Mouse (Mus musculus): Measurements from ENCODE around the gene Serinc4.

The Serinc4 gene

DNA sequence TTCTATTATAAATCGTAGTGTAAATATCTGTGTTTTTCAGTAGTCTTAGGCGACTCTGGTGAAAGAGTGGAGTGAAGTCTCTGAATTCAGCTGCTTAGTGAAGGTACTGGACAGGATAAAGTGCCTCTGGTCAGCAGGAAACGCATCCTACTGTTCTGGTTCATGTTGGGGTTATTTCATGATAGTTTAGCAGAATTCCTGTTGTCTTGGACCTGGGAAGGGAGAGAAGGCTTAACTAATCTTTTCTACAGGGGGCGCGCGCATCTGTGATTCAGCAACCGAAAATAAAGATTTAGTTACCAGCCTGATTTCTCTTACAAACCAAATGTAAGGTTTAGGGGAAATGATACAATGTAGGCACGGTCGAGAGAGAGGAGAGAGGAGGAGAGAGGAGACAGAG is 8.4 kb downstream of the Serinc4 start:
- DNase-seq (ENCODE audit: low read depth, low spot score) = no peak

- DNase-seq (ENCODE audit: low read depth, low spot score) = no peak
These were observed 9.6 kb downstream of the Serinc4 start for GRCm38 (mm10) chr2:121447006-121447405.

- DNase-seq (ENCODE audit: low read depth, low spot score) = no peak
These were observed 10.1 kb downstream of the Serinc4 start for GRCm38 (mm10) chr2:121446506-121446905.

DNA sequence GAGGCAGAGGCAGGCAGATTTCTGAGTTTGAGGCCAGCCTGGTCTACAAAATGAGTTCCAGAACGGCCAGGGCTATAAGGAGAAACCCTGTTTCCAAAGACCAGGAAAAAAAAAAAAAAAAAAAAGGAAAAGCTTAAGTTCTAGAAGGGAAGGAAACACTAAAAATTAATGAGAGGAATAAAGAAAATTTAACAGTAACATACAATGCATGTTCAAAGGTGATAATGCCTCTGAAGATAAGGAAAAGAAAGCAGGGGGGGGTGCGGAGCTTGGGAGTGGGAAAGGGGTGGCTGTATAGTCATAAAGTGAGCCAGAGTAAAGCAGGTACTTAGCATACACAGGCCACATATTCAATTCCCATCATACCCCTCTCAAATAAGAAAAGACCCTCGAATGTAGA is 11.5 kb downstream of the Serinc4 start:
- no peak for DNase-seq (ENCODE audit: low read depth, low spot score)

DNA sequence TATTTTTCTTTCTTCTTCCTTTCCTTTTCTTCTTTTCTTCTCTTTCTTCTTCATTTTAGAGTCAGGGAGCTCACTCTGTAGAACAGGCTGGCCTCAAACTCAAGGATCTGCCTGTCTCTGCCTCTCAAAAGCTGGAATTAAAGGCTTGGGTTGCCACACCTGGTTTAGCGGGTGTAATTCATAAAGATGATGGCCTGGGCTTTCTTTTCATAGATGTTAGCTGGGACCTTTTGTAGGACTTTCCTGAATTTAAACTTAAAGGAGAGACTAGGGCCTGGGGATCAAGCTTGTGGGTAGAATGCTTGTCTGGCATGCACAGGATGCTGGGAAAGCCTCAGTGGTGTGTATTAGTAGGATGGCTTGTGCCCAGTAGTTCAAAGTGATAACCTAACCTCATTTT is 12.4 kb downstream of the Serinc4 start, which contains the start of gene Ell3:
Ell3 (minus strand) TSS at position 101 of the 400 bp plus-strand sequence.
- no peak for DNase-seq (ENCODE audit: low read depth, low spot score)

DNA sequence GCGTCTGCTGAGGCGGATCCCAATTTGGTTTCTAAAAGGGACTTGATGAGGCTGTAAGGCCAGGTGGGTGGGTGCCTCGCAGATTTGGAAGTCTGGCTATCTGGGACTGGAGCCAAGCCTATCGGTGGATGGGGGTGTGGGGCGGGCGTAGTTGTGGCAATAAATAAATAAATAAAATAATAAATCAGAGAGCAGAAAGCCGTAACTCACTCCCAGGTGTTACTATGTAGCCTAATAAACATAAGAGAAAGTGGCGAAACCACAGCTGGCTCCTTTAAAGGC is 13.6 kb downstream of the Serinc4 start:
- DNase-seq (ENCODE audit: low read depth, low spot score) = no peak

DNA sequence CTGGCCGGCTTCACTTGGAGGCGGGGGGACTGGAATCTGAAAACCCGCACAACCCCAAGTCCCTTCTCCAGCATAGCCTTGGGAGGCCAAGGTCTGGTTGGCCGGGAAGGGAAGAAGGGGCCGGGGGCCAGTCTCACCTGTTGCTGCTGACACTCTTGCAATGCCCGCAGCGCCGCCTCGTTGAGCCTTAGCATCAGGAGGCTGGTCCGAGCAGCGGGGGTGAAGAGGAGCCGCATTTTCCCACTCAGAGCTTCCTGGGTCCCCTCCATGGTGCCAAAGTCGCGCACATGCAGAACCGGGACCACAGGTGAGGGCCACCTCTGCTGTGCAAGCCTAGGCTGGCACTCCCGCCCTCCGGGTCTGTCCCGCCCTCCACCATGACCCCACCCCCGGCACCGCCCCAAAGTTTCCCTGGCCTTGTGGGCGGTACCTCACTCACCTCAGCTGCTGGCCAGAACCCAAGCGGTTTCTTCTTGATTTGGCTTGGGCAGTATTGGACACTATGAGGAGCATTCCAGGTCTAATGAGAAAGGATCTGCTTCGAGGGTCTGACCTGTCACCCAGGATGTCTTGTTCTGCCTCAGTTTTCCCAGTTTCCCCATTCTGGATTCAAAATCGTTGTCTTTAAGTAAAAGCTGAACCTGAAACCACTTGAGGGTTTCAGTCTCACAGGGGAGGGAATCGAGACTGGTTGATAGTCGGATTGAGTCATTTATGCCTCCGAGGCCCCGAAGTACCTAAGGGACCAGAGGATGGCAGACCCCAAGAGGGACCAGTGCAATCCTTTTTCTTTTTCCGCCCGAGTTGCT is 14.1 kb downstream of the Serinc4 start:
- DNase-seq (ENCODE audit: low read depth, low spot score) = no peak

DNA sequence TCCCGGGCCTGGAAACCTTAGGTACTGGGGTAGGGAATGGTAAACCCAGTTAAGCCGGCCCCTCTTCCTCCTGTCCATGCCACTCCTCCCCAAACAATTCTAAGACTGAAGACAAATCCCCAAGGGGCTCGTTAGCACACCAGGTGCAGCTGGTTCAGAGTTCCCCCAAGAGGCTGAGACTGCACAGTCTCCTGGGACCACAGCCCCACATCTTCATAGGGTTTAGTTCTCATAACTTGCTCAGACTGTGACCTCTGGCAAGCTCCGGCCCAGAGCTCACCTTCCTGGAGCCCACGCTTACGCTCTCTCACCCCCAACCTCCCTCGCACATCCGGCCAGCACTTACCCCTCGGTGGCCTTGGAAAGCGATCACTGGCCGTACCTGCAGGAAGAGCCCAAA is 14.8 kb downstream of the Serinc4 start:
- no peak for DNase-seq (ENCODE audit: low read depth, low spot score)

DNA sequence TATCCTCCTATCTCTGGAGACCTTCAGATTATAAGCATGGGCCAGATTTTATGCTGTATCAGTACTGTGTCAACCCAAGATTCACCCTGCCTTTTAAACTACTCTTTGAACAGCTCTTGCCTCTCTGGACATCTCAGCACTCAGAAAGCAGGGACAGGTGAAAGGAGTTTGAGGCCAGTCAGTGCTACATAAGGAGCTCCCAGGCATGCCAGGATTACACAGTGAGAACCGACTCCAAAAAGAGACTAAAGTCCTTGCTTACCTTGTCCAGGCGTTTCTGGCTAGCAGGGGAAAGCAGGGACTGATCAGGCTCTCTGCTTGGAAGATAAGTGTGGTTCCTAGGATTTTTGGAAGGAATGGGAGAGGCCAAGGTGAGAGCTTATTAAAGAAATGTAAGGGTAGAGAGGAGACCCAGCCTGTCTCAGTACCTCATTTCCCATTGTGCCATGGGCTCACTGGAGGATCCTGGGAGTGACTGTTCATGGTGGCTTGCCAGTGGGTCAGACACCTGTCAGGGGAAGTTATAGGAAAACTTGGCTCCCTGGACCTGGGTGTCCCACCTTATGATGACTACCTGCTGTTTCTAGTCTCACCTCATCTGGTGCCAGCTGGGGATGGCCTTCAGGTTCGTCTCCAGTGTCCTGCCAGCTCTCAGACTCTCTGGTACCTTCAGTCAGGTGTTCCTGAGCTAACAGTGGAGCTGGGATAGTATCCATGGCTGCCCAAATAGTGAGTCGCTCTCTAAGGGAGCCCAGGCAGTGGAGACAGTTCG is 15.6 kb downstream of the Serinc4 start:
- no peak for DNase-seq (ENCODE audit: low read depth, low spot score)

GRCm38 (mm10) chr2:121439746-121440145 is 16.8 kb downstream of the Serinc4 start:
- no peak for DNase-seq (ENCODE audit: low read depth, low spot score)

DNA sequence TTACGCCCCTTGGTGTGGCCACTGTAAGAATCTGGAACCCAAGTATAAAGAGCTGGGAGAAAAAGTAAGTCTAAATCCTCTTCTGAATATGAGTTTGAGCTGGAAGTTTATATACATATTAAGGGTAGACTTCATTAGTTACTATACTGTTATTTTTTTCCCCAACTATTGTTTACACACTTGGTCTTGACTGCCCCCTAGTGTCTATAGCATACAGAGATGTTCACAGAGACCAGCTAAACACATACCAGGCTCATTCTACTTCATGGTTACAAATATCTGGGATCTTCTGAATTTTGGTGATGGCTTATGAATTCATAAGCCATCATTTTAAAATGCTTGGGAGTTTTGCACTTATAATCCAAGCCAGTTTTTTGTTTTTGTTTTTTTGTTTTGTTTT is 21.7 kb downstream of the Serinc4 start:
- no peak for DNase-seq (ENCODE audit: low read depth, low spot score)

- no peak for DNase-seq (ENCODE audit: low read depth, low spot score)
These were observed 30.7 kb downstream of the Serinc4 start for GRCm38 (mm10) chr2:121425890-121426289.

DNA sequence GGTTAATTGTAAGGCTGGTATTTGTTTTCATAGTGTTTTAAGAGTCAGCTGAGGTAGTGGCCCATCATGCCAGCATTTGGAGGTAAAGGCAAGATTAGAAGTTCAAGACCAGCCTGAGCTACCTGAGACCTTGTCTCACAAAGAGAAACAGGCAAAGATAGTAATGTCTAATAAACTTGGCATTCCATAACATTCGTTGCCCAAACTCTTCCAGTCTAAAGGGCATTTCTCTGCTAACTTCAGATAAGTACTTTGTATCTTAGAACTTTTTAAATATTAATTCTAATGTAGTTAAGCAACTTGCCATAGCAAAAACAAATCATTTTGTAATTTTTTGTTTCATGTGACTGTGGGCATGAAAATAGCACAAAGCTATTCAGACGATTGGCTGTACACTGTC is 33.4 kb downstream of the Serinc4 start:
- no peak for DNase-seq (ENCODE audit: low read depth, low spot score)

- DNase-seq (ENCODE audit: low read depth, low spot score) = no peak
These were observed 38.1 kb downstream of the Serinc4 start for GRCm38 (mm10) chr2:121418476-121418875.

GRCm38 (mm10) chr2:121416356-121416755 is 40.2 kb downstream of the Serinc4 start:
- DNase-seq (ENCODE audit: low read depth, low spot score) = no peak

DNA sequence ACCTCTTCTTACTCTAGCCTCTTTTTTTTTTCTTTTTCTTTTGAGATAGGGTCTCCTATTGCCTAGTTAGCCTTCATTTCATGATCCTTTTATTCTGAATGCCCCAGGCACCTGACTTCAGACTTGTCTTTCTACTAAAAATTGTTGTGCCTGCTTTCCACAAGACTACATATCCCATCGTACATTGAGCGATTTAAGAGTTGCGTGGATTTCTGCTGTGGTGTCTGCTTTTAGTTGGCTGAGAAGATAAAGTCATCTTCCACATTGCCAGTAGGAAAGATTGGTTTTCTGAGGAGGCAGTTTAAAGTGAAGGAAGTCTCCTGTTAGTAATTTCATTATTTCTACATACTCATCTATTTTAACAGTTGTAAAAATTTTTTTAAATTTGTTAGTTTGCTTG is 41.0 kb downstream of the Serinc4 start:
- DNase-seq (ENCODE audit: low read depth, low spot score) = no peak

DNA sequence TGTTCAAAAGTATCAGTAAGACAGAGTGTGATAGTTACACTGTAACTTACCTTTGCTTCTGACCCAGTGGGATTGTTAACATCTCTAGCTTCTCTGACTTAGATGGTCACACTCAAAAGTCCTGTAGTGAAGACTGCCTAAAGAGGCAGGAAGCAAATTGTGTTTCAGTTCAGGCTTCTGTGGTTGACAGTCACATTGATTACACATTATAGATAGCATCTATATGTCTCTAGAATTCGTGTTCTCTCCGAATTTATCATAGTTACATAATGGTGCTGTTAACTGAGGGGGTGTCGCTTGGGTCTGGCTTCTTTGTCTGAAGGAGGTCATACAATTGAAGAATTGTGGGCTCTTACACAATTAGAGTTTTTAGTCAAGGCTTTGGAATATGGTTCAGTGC is 41.5 kb downstream of the Serinc4 start:
- DNase-seq (ENCODE audit: low read depth, low spot score) = no peak

GRCm38 (mm10) chr2:121414139-121414685 is 42.4 kb downstream of the Serinc4 start:
- DNase-seq (ENCODE audit: low read depth, low spot score) = peak; percentile 16

DNA sequence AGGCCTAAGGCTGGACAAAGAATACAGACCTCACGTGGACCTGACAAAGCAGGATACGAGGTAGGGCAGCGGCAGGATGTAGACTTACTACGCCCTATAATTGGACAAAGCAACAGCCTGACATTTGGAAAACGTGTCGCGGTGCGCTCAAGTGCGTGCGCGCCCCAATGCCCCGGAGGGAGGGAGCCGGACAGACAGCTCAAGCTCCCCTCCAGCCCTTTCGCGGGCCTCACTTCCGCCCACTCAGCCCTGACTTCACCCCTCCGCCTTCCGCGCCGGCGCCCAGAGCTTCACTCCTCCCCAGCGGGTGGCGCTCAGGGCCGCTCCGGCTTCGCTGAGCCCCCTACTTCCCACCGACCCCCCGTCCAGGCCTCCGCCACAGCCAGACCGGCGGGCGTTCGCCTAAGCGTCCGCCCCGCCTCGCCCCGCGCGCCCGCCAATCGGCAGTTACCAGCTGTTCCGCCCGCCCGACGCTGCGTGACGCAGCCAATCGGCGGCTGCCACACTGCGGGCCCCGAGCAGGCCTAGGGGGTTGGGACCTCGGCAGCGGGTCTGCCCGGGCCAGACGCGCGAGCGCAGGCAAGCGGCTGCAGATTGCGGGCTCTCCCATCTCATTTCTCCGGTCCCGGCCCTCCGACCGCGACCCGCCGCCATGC is 43.1 kb downstream of the Serinc4 start, which contains the start of the genes Pdia3 and Catsper2:
Pdia3 (plus strand) TSS at position 389 of the 656 bp plus-strand sequence.
Catsper2 (minus strand) TSS at position 406 of the 656 bp plus-strand sequence.
- peak; percentile 80 for DNase-seq (ENCODE audit: low read depth, low spot score)

DNA sequence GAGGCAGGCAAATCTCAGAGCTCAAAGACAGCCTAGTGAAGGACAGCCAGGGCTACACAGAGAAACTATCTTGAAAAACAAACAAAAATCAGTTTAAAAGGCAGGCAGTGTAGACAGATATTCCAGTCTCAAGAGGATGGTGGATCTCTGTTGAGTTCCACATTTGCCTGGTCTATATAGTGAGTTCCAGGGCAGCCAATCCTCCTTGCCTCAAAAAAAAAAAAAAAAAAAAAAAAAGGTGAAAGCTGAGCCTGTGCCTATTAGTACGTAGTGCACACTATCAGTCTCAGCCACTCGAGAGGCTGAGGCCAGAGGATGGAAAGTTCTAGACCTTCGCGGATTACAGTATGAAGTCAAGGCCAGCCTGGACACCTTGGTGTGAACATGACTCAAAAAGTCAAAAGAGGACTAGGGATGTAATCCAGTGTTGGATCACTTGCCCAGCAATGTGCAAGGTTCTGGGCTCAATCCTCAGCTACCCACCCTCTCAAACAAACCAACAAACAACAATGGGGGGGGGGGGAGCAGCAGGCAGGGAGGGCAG is 43.7 kb downstream of the Serinc4 start:
- no peak for DNase-seq (ENCODE audit: low read depth, low spot score)

DNA sequence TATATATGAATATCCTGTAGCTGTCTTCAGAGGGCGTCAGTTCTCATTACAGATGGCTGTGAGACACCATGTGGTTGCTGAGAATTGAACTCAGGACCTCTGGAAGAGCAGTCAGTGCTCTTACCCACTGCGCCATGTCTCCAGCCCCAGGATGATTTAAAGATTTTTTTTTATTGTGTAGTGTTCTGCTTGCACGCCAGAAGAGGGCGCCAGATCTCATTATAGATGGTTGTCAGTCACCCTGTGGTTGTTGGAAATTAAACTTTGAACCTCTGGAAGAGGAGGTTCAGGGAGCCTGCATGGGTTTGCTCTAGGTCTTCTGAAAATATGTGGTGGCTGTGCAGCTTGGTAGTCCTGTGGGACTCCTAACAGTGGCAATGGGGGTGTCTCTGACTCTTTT is 48.4 kb downstream of the Serinc4 start:
- DNase-seq (ENCODE audit: low read depth, low spot score) = peak; percentile 36

DNA sequence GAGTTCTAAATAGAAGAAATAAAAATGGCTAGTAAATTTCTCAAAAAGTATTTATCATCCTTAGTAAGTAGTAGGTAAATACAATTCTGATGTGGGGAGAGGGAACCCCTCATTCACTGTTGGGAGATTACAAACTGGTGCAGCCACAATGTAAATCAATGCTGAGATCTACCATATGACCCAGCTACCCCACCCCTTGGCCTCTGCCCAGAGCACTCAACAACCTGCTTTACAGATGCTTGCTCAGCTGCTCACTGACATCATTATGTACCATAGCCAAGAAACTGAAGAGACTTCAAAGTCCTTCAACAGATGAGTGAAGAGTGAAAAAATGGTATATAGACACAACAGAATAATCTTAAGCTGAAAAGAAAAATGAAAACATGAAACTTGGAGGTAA is 53.3 kb downstream of the Serinc4 start:
- no peak for DNase-seq (ENCODE audit: low read depth, low spot score)

All from WW6 (cell line).